Mouse (Mus musculus) lung, postnatal 0 days (tissue): ENCODE measurements around the gene Znrf3. TPM values are rescaled to one million over a fixed set of nuclear protein-coding genes. Genes with fewer than 3 reads are reported as not detected.

ENCODE experiments used
- ATAC-seq: fragments of 200-750 bp; cut with Nextera tagmentation; 2 replicates; pipeline ENCODE4 v1.8.0; 2017; ENCODE audit warnings: moderate library complexity
- DNase-seq: peaks from one replicate; pipeline ENCODE4 v3.0.0-alpha.2; 2016; ENCODE audit warnings: low spot score
- H3K27ac ChIP-seq: fragments of 300-500 bp; sonication (generic); 2 replicates; pipeline ENCODE4 v1.5.1; 2014; ENCODE audit warnings: antibody characterized with exemption, mild to moderate bottlenecking, low read length, mixed read lengths
- H3K27me3 ChIP-seq: fragments of 300-500 bp; sonication (generic); replicated peaks from 2 replicates; pipeline ENCODE4 v1.6.1; 2014; ENCODE audit warnings: low read length, mixed read lengths; ENCODE audit not compliant: insufficient read depth
- H3K36me3 ChIP-seq: fragments of 300-500 bp; sonication (generic); 2 replicates; pipeline ENCODE4 v1.6.1; 2014; ENCODE audit warnings: low read length, mixed read lengths; ENCODE audit not compliant: insufficient read depth
- H3K4me1 ChIP-seq: fragments of 300-500 bp; sonication (generic); 2 replicates; pipeline ENCODE4 v1.6.1; 2014; ENCODE audit warnings: antibody characterized with exemption, low read depth, low read length, mixed read lengths; ENCODE audit not compliant: insufficient read depth
- H3K4me2 ChIP-seq: fragments of 300-500 bp; sonication (generic); replicated peaks from 2 replicates; pipeline ENCODE4 v1.6.1; 2014; ENCODE audit warnings: low read depth, mild to moderate bottlenecking, low read length, moderate library complexity, mixed read lengths
- H3K4me3 ChIP-seq: fragments of 300-500 bp; sonication (generic); 2 replicates; pipeline ENCODE4 v1.5.1; 2014; ENCODE audit warnings: low read depth, low read length
- H3K9ac ChIP-seq: fragments of 300-500 bp; sonication (generic); replicated peaks from 2 replicates; pipeline ENCODE4 v1.6.1; 2014; ENCODE audit warnings: low read depth, mild to moderate bottlenecking
- H3K9me3 ChIP-seq: fragments of 300-500 bp; sonication (generic); 2 replicates; pipeline ENCODE4 v1.6.1; 2016; ENCODE audit warnings: low read length, mixed read lengths
- CTCF ChIP-seq: IDR thresholded peaks from 2 replicates; pipeline ENCODE4 v1.5.1; 2016; ENCODE audit warnings: antibody characterized with exemption, mild to moderate bottlenecking
- EP300 ChIP-seq: IDR thresholded peaks from 2 replicates; pipeline ENCODE4 v1.6.1; 2016; ENCODE audit warnings: antibody characterized with exemption, mild to moderate bottlenecking, control low read depth
- WGBS: fragments of 180-500 bp; shearing (Covaris S2); extraction: QIAGEN DNeasy Blood & Tissue Kit; methylation state at CpG from one replicate; pipeline ENCODE4 v1.1.7; 2014; 5-methylcytosine and 5-hydroxymethylcytosine counted together
- polyA plus RNA-seq: library from polyadenylated mRNA; unstranded; fragments of >200 nt; fragmentation: Nextera tagmentation; extraction: Ambion mirVana; gene quantifications from 2 replicates; pipeline ENCODE4 v1.2.1, GENCODE M21; 2015

The Znrf3 gene
- polyA plus RNA-seq, 1 experiment from 2014 or later = 16.3 TPM

- H3K9ac ChIP-seq = no peak overlapping the region
- no peak overlapping the region for H3K4me3 ChIP-seq
- H3K9me3 ChIP-seq = no peaks in the 10 kb centered on the region
- no peaks in the 10 kb centered on the region for H3K27me3 ChIP-seq
- H3K36me3 ChIP-seq = no peaks in the 10 kb centered on the region
- 68% methylated on average over 6 of the region's 6 CpGs for WGBS
- DNase-seq (no peak), ATAC-seq (no peak)
- TF ChIP-seq EP300 (no peak), CTCF (no peak)
- peaks cover 8% of the 10 kb centered on the region; the same call in 1 of the 2 replicates for H3K4me1 ChIP-seq
- H3K4me2 ChIP-seq = no peak overlapping the region
- no peak overlapping the region for H3K27ac ChIP-seq
These were observed 193.5 kb downstream of the Znrf3 start for GRCm38 (mm10) chr11:5251112-5251511.

GRCm38 (mm10) chr11:5248200-5248599, 196.4 kb downstream of the Znrf3 start:
- Histone ChIP-seq H3K9me3 (no peaks in the 10 kb centered on the region), H3K4me2 (no peak overlapping the region), H3K27me3 (no peaks in the 10 kb centered on the region), H3K36me3 (no peaks in the 10 kb centered on the region), H3K4me3 (no peak overlapping the region), H3K27ac (no peak overlapping the region), H3K9ac (no peak overlapping the region), H3K4me1 (peaks cover 8% of the 10 kb centered on the region; the same call in 1 of the 2 replicates)
- no peak for DNase-seq
- no peak for ATAC-seq
- WGBS = 57% methylated on average over 2 of the region's 2 CpGs
- no peak for TF ChIP-seq CTCF
- TF ChIP-seq EP300 = no peak

- TF ChIP-seq EP300 = no peak
- TF ChIP-seq CTCF = no peak
- Histone ChIP-seq H3K4me2 (no peak overlapping the region), H3K36me3 (no peaks in the 10 kb centered on the region), H3K9ac (no peak overlapping the region), H3K27me3 (no peaks in the 10 kb centered on the region), H3K27ac (peak overlapping the region; percentile 85; the same call in 1 of the 2 replicates), H3K4me1 (peaks cover 14% of the 10 kb centered on the region; the same call in 1 of the 2 replicates), H3K4me3 (no peak overlapping the region), H3K9me3 (no peaks in the 10 kb centered on the region)
- ATAC-seq (no peak), DNase-seq (no peak)
- WGBS = 43% methylated on average over 7 of the region's 7 CpGs
These were observed 199.2 kb downstream of the Znrf3 start for GRCm38 (mm10) chr11:5245431-5245830.

GRCm38 (mm10) chr11:5244749-5245130, 199.9 kb downstream of the Znrf3 start:
- peak; percentile 13; the same call in 1 of the 2 replicates for ATAC-seq

GRCm38 (mm10) chr11:5243812-5244748, 200.6 kb downstream of the Znrf3 start:
- Histone ChIP-seq H3K9me3 (no peaks in the 10 kb centered on the region), H3K4me2 (peak overlapping the region; percentile 31), H3K27me3 (no peaks in the 10 kb centered on the region), H3K9ac (no peak overlapping the region), H3K4me3 (no peak overlapping the region), H3K27ac (peak overlapping the region; percentile 85), H3K36me3 (no peaks in the 10 kb centered on the region), H3K4me1 (peaks cover 22% of the 10 kb centered on the region; the same call in 1 of the 2 replicates)
- DNase-seq = peak; percentile 84
- TF ChIP-seq CTCF (no peak), EP300 (peak; percentile 23; the same call in 1 of the 2 replicates)
- WGBS = 39% methylated on average over 24 of the region's 24 CpGs
- peak; percentile 54 for ATAC-seq

More at GRCm38 (mm10) chr11:5244749-5245130, 199.9 kb downstream of the Znrf3 start:
- H3K9ac ChIP-seq = no peak overlapping the region
- WGBS = 15% methylated on average over 8 of the region's 8 CpGs
- H3K4me1 ChIP-seq = peaks cover 18% of the 10 kb centered on the region; the same call in 1 of the 2 replicates
- TF ChIP-seq EP300 (no peak), CTCF (no peak)
- no peaks in the 10 kb centered on the region for H3K27me3 ChIP-seq
- H3K36me3 ChIP-seq = no peaks in the 10 kb centered on the region
- no peaks in the 10 kb centered on the region for H3K9me3 ChIP-seq
- peak overlapping the region; percentile 85 for H3K27ac ChIP-seq
- H3K4me3 ChIP-seq = no peak overlapping the region
- peak; percentile 51 for DNase-seq
- peak overlapping the region; percentile 31; the same call in 1 of the 2 replicates for H3K4me2 ChIP-seq

GRCm38 (mm10) chr11:5243208-5243607, 201.4 kb downstream of the Znrf3 start:
- Histone ChIP-seq H3K9me3 (no peaks in the 10 kb centered on the region), H3K36me3 (no peaks in the 10 kb centered on the region), H3K27me3 (no peaks in the 10 kb centered on the region), H3K4me1 (peaks cover 22% of the 10 kb centered on the region; the same call in 1 of the 2 replicates), H3K27ac (peak overlapping the region; percentile 68; the same call in 1 of the 2 replicates), H3K9ac (no peak overlapping the region), H3K4me2 (no peak overlapping the region), H3K4me3 (no peak overlapping the region)
- no peak for TF ChIP-seq CTCF
- no peak for TF ChIP-seq EP300
- DNase-seq = no peak
- 84% methylated on average over 7 of the region's 7 CpGs for WGBS
- ATAC-seq = no peak
